Mouse (Mus musculus) spleen, adult 2 months (tissue): Measurements from ENCODE around the gene Atp6v0c.

Experiments
- CTCF ChIP-seq: fragments of 200-500 bp; IDR thresholded peaks from 2 replicates; pipeline ENCODE4 v1.5.1; 2011; ENCODE audit warnings: mild to moderate bottlenecking, inconsistent platforms; ENCODE audit not compliant: insufficient read depth, insufficient read length, insufficient replicate concordance; ENCODE audit errors: extremely low read depth
- POLR2A ChIP-seq: fragments of 200-500 bp; IDR thresholded peaks from 2 replicates; pipeline ENCODE4 v1.6.1; 2011; ENCODE audit warnings: low read depth, low read length, inconsistent platforms

- no peak for TF ChIP-seq CTCF
- no peak for TF ChIP-seq POLR2A
Observed at GRCm38 (mm10) chr17:24192848-24193247, 23.3 kb upstream of the Atp6v0c start.
